Mouse (Mus musculus): Measurements from ENCODE around the gene Gpx3. TPM values are rescaled to one million over a fixed set of nuclear protein-coding genes. Genes with fewer than 3 reads are reported as not detected.

The Gpx3 gene
- polyA plus RNA-seq, 1 experiment from 2014 or later: 144 TPM

GRCm38 (mm10) chr11:54912503-54913316 is 10.5 kb downstream of the Gpx3 start:
- no peak for ATAC-seq (ENCODE audit: insufficient read depth)
- no peaks in the 10 kb centered on the region for H3K27me3 ChIP-seq (ENCODE audit: insufficient read depth, low read length)
- no peak overlapping the region for H3K27ac ChIP-seq (ENCODE audit: low read depth)
- H3K4me3 ChIP-seq (ENCODE audit: low read depth, low read length): no peak overlapping the region
- no peak overlapping the region for H3K4me2 ChIP-seq
- TF ChIP-seq CTCF (IDR thresholded peaks at IDR 0.05; ENCODE audit: low read depth): no peak
- no peak for DNase-seq
- no peaks in the 10 kb centered on the region for H3K9me3 ChIP-seq (ENCODE audit: low read depth, low read length)
- H3K4me1 ChIP-seq (ENCODE audit: insufficient read depth): no peaks in the 10 kb centered on the region
- WGBS: 81% methylated on average over 9 of the region's 9 CpGs
- peaks cover 62% of the 10 kb centered on the region for H3K36me3 ChIP-seq (ENCODE audit: insufficient read depth)
- H3K9ac ChIP-seq: no peak overlapping the region

GRCm38 (mm10) chr11:54913841-54914240 is 11.6 kb downstream of the Gpx3 start:
- no peak for TF ChIP-seq CTCF (IDR thresholded peaks at IDR 0.05; ENCODE audit: low read depth)
- H3K4me2 ChIP-seq: no peak overlapping the region
- no peak for ATAC-seq (ENCODE audit: insufficient read depth)
- H3K4me3 ChIP-seq (ENCODE audit: low read depth, low read length): no peak overlapping the region
- 91% methylated on average over 5 of the region's 5 CpGs for WGBS
- no peaks in the 10 kb centered on the region for H3K27me3 ChIP-seq (ENCODE audit: insufficient read depth, low read length)
- DNase-seq: no peak
- H3K9ac ChIP-seq: no peak overlapping the region
- H3K4me1 ChIP-seq (ENCODE audit: insufficient read depth): no peaks in the 10 kb centered on the region
- H3K27ac ChIP-seq (ENCODE audit: low read depth): no peak overlapping the region
- H3K9me3 ChIP-seq (ENCODE audit: low read depth, low read length): no peaks in the 10 kb centered on the region
- peaks cover 63% of the 10 kb centered on the region for H3K36me3 ChIP-seq (ENCODE audit: insufficient read depth)

- no peaks in the 10 kb centered on the region for H3K27me3 ChIP-seq (ENCODE audit: insufficient read depth, low read length)
- H3K27ac ChIP-seq (ENCODE audit: low read depth): no peak overlapping the region
- ATAC-seq (ENCODE audit: insufficient read depth) (no peak), DNase-seq (no peak)
- no peak overlapping the region for H3K4me2 ChIP-seq
- 90% methylated on average over 7 of the region's 7 CpGs for WGBS
- H3K4me3 ChIP-seq (ENCODE audit: low read depth, low read length): no peak overlapping the region
- H3K36me3 ChIP-seq (ENCODE audit: insufficient read depth): peaks cover 63% of the 10 kb centered on the region
- no peak overlapping the region for H3K9ac ChIP-seq
- no peaks in the 10 kb centered on the region for H3K9me3 ChIP-seq (ENCODE audit: low read depth, low read length)
- H3K4me1 ChIP-seq (ENCODE audit: insufficient read depth): no peaks in the 10 kb centered on the region
- no peak for TF ChIP-seq CTCF (IDR thresholded peaks at IDR 0.05; ENCODE audit: low read depth)
Observed at GRCm38 (mm10) chr11:54917461-54917860, 15.2 kb downstream of the Gpx3 start.

- peak; percentile 57 for TF ChIP-seq CTCF (IDR thresholded peaks at IDR 0.05; ENCODE audit: low read depth)
- ATAC-seq (ENCODE audit: insufficient read depth) (no peak), DNase-seq (no peak)
- H3K27ac ChIP-seq (ENCODE audit: low read depth): no peak overlapping the region
- H3K36me3 ChIP-seq (ENCODE audit: insufficient read depth): peaks cover 71% of the 10 kb centered on the region
- H3K4me3 ChIP-seq (ENCODE audit: low read depth, low read length): no peak overlapping the region
- no peaks in the 10 kb centered on the region for H3K9me3 ChIP-seq (ENCODE audit: low read depth, low read length)
- no peaks in the 10 kb centered on the region for H3K4me1 ChIP-seq (ENCODE audit: insufficient read depth)
- no peak overlapping the region for H3K4me2 ChIP-seq
- no peak overlapping the region for H3K9ac ChIP-seq
- 86% methylated on average over 4 of the region's 4 CpGs for WGBS
- no peaks in the 10 kb centered on the region for H3K27me3 ChIP-seq (ENCODE audit: insufficient read depth, low read length)
Observed at GRCm38 (mm10) chr11:54918273-54918672, 16.0 kb downstream of the Gpx3 start.

GRCm38 (mm10) chr11:54920127-54920972 is 18.1 kb downstream of the Gpx3 start:
- DNase-seq (no peak), ATAC-seq (ENCODE audit: insufficient read depth) (no peak)
- Histone ChIP-seq H3K27me3 (ENCODE audit: insufficient read depth, low read length) (no peaks in the 10 kb centered on the region), H3K36me3 (ENCODE audit: insufficient read depth) (peaks cover 72% of the 10 kb centered on the region), H3K27ac (ENCODE audit: low read depth) (no peak overlapping the region), H3K4me1 (ENCODE audit: insufficient read depth) (no peaks in the 10 kb centered on the region), H3K4me3 (ENCODE audit: low read depth, low read length) (no peak overlapping the region), H3K9ac (no peak overlapping the region), H3K9me3 (ENCODE audit: low read depth, low read length) (no peaks in the 10 kb centered on the region), H3K4me2 (no peak overlapping the region)
- TF ChIP-seq CTCF (IDR thresholded peaks at IDR 0.05; ENCODE audit: low read depth): no peak
- 56% methylated on average over 11 of the region's 11 CpGs for WGBS

GRCm38 (mm10) chr11:54920973-54921580 is 18.8 kb downstream of the Gpx3 start:
- Histone ChIP-seq H3K27ac (ENCODE audit: low read depth) (no peak overlapping the region; the same call in 1 of the 2 replicates), H3K36me3 (ENCODE audit: insufficient read depth) (peaks cover 72% of the 10 kb centered on the region), H3K4me2 (no peak overlapping the region), H3K4me1 (ENCODE audit: insufficient read depth) (no peaks in the 10 kb centered on the region), H3K9ac (no peak overlapping the region), H3K27me3 (ENCODE audit: insufficient read depth, low read length) (no peaks in the 10 kb centered on the region), H3K9me3 (ENCODE audit: low read depth, low read length) (no peaks in the 10 kb centered on the region), H3K4me3 (ENCODE audit: low read depth, low read length) (no peak overlapping the region)
- TF ChIP-seq CTCF (IDR thresholded peaks at IDR 0.05; ENCODE audit: low read depth): no peak
- DNase-seq (no peak), ATAC-seq (ENCODE audit: insufficient read depth) (no peak)
- 58% methylated on average over 6 of the region's 6 CpGs for WGBS

- H3K27ac ChIP-seq (ENCODE audit: low read depth): no peak overlapping the region
- H3K9me3 ChIP-seq (ENCODE audit: low read depth, low read length): no peaks in the 10 kb centered on the region
- 37% methylated on average over 7 of the region's 7 CpGs for WGBS
- H3K4me2 ChIP-seq: no peak overlapping the region
- TF ChIP-seq CTCF (IDR thresholded peaks at IDR 0.05; ENCODE audit: low read depth): no peak
- H3K27me3 ChIP-seq (ENCODE audit: insufficient read depth, low read length): no peaks in the 10 kb centered on the region
- no peak overlapping the region for H3K4me3 ChIP-seq (ENCODE audit: low read depth, low read length)
- H3K36me3 ChIP-seq (ENCODE audit: insufficient read depth): peaks cover 74% of the 10 kb centered on the region
- ATAC-seq (ENCODE audit: insufficient read depth) (peak; percentile 67), DNase-seq (peak; percentile 65)
- H3K4me1 ChIP-seq (ENCODE audit: insufficient read depth): no peaks in the 10 kb centered on the region
- no peak overlapping the region for H3K9ac ChIP-seq
Observed at GRCm38 (mm10) chr11:54921798-54922197, 19.5 kb downstream of the Gpx3 start.

Measured in lung, embryonic 14.5 days (tissue).